Mouse (Mus musculus) testis, adult 2 months (tissue): ENCODE measurements around the gene Abi1.

Experiments
- CTCF ChIP-seq: fragments of 200-500 bp; IDR thresholded peaks from 2 replicates; pipeline ENCODE4 v1.5.1; 2012; ENCODE audit warnings: low read depth, mild to moderate bottlenecking, inconsistent platforms, low read length, moderate library complexity; ENCODE audit not compliant: control insufficient read depth, insufficient read depth, insufficient replicate concordance
- POLR2A ChIP-seq: fragments of 200-500 bp; IDR thresholded peaks from 2 replicates; pipeline ENCODE4 v1.6.1; 2012; ENCODE audit warnings: low read depth, mild to moderate bottlenecking, inconsistent platforms, low read length, moderate library complexity; ENCODE audit not compliant: control insufficient read depth

GRCm38 (mm10) chr2:22985973-22986657 lies 53.9 kb downstream of the Abi1 start:
- TF ChIP-seq CTCF (no peak), POLR2A (no peak)
